Mouse (Mus musculus) spleen, adult 18-20 months (tissue): ENCODE results near the gene Styx.
"Not testable (repeated sequence)": the region's sequence is repeated elsewhere in the genome, so short reads cannot be mapped to it uniquely, and the experiment has no call there.

Experiments
- DNase-seq, 2 experiments: peaks; one replicate each; pipeline ENCODE4 v3.0.0; 2022; ENCODE audit warnings: mixed read lengths in 2 of 2

The Styx gene

GRCm38 (mm10) chr14:45439387-45439786 is 88.5 kb downstream of the Styx start:
- DNase-seq: no peak

GRCm38 (mm10) chr14:45441291-45441690 is 90.4 kb downstream of the Styx start:
- no peak for DNase-seq

GRCm38 (mm10) chr14:45442781-45443560 is 92.1 kb downstream of the Styx start:
- no peak for DNase-seq

GRCm38 (mm10) chr14:45444870-45445269 is 94.0 kb downstream of the Styx start:
- no peak for DNase-seq

GRCm38 (mm10) chr14:45445445-45445844 is 94.6 kb downstream of the Styx start:
- no peak for DNase-seq

DNA sequence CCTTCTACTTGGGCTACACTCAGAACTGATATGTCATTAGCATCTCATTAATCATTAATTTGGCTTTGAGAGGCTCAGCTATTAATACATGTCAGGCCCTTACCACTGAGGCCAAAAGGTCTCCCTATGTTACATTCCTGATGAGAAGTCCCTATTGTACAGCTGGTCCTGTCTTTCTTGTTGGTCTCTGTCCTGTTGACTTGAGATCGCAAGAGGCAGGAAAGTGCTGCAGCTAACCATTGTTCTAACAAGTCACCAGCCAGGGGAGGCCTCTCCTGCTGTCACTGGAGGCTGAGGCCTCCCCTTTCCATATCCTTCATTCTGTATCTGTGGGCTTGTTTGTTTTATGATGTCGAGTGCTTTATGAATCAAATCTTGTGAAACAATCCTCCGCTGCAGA is 95.9 kb downstream of the Styx start:
- no peak for DNase-seq

DNA sequence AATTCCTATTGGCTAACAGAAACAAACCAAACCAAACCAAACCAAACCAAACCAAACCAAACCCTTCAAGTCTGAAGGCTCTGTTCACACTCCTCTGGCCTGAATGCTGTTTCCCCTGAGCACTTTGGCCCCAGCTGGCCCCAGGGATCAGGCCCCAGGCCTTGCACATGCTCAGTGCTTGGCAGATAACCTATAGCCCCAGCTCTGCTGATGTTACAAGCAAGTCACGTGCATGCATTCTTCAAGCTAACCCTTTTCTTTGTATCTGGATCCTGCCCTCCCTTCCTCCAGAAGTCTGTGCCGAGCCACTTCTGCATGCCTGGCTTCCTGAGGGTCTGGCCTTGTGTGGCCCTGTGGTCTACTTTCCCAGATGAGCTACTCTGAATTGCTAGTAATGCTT is 100.2 kb downstream of the Styx start:
- no peak for DNase-seq

DNA sequence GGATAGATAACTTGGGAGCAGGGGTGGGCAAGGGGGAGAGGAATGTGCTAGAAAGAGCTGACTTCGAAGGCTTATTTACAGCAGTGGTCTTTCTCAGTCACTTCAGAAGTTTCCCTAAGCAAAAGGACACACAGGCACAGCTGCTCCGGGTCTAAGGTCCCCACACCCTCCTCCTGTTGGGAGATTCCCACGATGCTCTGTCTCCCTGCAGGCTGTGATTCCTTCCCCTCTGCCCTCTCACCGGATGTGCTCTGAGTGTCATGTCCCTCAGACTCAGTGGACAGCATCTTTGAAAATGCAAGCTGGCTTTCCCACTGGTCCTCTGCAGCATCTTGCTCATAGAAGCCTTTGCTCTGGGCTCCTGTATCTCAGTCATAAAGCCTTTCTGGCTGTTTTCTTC is 101.3 kb downstream of the Styx start:
- no peak for DNase-seq

DNA sequence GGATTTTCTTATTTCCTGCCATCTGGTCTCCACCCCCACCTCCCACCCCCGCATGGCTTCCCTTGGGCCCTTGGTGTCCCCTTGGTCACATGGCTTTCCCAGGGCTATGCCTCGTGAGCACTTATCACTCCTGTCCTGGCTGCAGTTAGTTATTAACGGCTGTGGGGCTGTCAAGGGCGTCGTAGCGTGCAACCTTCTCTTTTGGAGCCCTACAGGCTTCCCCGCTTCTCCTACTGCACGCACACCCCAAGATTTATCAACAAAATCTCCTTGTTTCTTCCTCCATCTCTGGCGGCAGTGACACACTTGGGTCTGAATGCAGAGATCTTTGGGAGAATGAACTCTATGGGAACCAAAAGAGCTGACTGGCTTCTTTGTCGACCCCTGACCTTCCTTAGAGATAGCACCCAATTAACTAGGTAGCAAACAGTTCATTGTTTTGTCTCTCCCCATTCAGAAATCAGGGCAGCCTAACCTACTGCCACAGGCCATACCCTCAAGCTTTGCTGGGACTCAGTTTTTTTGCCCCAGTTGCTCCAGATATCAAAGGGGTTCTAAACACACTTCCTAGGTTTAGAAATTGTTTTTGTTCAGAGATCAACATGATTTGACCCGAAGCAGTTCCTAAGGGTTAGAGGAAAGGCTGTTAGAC is 102.1 kb downstream of the Styx start:
- DNase-seq: no peak

DNA sequence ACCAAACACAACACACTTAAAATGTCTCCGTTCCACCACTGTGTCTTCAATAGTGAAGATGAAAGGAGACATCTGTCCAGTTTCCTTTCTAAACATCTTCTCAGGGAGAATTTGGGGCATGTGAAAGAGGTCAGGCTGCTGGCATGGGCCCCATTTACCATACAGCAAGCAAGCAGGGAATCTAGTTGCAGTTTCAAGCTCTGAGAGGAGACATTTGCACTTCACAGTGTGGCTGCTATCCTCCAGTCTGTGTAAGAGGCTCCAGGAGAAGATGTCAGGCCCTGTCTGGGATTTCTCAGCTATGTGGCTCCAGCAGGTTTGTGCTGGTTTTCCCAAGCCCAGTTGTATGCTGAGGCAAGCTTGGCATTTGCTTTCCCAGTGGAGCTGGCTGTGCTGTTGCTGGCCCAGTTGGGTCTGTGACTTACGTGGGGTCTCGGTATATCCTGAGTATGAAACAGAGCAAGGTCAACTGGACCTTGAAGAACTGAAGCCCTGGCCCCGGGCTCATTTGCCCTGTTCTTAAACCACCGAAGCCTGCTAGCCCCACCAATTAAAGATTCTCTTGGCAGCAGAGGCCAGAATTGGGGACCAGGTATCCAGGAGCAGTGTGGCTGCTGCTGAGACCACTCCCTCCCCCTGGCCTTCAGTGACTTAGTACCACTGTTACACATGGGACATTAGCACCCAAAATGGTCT is 102.8 kb downstream of the Styx start:
- no peak for DNase-seq

DNA sequence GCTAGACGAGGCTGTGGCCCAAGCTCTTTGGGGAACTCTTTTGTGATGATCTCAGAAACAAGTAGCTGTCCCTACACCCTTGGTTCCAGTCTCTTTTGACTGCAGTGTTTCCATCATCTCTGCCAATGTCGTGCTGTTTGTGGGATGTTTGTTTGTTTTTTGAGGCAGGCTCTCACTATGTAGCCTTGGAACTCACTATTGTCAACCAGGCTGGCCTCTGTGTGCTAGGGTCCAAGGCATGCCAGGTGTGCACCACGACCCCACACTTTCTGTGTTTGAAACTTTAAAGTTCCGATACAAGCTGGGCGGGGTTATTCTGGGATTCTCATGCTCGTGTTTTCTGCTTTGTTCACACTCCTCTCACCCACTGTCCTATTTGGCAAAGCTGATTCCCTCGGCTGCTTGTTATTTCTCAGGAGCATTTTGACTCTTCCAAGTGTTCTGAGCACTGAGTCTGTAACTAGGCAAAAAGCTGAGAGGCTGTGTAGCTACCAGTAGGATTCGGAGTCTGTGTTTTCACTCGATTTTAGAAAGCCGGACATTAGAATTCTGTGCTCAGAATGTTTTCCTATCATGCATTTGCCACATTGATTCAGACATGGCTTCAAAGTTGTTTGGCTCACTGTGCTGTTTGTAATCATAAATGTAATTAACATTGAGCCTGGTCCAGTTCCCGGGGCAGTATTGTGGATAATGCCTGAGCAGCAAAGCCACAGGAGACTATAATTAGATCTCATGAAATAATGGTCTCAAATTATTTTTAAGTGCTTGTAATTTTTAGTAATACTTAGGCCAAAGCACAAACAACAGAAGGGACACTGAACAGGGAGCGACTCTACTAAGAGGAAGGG is 105.0 kb downstream of the Styx start:
- no peak for DNase-seq

GRCm38 (mm10) chr14:45456502-45456846 is 105.6 kb downstream of the Styx start:
- DNase-seq: no peak

DNA sequence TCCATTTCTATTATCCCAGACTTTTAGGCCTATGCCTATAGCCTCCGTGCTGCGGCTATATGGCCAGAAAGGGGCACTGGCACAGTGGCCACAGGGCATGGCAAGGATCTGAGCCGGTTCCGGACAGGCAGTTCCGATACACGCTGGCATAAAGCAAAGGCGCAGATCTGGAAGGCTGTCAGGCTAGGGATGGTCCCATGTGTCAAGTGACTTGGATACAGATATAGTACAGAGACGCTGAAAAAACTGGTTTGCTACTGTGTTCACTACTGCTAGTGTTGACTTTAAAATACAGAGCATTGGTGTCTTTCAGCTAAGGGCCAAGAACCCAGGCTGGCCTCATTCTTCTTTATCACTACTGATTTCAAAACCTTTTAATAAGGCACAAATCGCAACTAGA is 106.1 kb downstream of the Styx start:
- DNase-seq: no peak

- DNase-seq: no peak
Observed at GRCm38 (mm10) chr14:45459877-45460276, 109.0 kb downstream of the Styx start.

DNA sequence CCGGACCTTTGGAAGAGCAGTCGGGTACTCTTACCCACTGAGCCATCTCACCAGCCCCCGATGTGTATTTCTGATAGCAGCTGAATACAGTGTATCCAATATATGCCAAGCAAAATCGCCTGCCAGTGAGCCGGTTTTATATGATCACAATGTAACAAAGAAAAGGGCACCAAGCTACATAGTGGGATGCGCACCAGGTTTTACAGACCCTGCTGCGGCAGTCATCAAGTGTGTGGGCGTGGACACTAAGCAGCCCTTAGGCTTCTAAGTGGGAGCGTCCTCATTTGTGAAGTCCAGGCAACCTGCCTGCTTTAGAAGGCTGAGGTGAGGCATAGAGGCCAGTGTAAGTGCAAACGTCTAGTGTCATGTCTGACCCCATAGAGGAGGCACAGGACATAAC is 109.6 kb downstream of the Styx start:
- no peak for DNase-seq

- DNase-seq: no peak
Observed at GRCm38 (mm10) chr14:45461945-45462344, 111.1 kb downstream of the Styx start.

DNA sequence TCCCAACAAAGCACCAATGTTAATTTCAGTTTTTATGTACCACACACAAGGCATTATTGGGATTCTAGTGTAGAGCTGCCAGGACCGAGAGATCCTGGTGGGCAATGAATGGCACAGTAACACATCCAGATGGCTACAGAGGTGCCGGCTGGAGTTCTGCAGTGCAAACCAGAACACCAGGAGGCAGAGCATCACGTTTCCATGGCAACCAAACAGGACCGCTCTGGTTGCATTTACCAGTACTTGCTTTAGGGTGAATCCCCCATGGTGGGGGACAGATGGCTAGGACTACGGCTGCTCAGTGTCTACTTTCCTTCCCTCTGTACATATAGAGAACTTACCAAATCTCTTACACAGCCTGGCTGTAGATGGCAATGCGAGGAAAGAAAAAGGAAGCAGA is 111.5 kb downstream of the Styx start:
- no peak for DNase-seq

DNA sequence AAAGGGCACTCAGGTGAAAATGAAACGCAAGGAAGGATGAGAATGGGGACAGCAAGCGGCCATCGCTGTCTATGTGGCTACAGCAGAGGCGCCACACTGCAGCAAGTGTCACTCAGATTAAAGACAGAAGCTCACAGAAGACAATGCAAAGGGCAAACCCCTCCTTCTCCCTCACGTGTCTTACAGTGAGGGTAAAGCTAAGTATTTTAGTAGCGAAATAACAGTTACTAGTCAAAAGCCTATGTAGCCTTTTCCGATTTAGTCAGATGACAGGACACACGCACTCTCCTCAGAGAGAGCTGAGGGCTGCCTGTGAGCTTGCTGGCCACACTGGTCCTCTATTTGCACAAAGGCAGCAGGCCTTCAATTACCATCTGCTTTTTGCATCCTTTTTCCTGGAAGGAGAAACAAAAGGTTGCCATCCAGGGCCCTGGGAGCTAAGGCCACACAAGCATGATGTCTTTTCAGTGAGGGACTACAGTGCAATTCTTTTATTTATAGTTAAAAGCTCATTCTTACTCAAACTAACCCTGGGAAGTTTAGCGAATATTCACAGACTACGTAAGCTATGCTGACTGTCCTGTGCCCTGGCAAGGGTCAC is 112.1 kb downstream of the Styx start:
- no peak for DNase-seq

DNA sequence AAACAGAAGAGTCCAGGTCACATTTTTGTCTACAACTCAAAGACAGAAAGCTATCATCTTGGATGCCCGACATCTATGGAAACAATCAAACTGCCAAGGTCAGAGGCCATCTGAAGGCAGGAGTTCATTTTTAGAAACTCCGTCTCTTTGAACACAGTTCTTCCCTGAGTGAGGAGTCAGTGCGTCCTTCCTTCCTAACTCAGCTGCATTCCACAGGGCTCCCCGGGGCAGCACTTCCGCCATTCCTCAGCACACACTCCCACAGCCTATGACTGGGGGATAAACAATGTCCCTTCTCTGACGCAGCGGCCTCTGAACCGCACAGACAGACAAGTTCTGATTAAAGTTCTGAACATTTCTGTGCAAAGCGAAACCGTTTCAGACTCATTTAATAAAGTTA is 112.7 kb downstream of the Styx start:
- DNase-seq: no peak

DNA sequence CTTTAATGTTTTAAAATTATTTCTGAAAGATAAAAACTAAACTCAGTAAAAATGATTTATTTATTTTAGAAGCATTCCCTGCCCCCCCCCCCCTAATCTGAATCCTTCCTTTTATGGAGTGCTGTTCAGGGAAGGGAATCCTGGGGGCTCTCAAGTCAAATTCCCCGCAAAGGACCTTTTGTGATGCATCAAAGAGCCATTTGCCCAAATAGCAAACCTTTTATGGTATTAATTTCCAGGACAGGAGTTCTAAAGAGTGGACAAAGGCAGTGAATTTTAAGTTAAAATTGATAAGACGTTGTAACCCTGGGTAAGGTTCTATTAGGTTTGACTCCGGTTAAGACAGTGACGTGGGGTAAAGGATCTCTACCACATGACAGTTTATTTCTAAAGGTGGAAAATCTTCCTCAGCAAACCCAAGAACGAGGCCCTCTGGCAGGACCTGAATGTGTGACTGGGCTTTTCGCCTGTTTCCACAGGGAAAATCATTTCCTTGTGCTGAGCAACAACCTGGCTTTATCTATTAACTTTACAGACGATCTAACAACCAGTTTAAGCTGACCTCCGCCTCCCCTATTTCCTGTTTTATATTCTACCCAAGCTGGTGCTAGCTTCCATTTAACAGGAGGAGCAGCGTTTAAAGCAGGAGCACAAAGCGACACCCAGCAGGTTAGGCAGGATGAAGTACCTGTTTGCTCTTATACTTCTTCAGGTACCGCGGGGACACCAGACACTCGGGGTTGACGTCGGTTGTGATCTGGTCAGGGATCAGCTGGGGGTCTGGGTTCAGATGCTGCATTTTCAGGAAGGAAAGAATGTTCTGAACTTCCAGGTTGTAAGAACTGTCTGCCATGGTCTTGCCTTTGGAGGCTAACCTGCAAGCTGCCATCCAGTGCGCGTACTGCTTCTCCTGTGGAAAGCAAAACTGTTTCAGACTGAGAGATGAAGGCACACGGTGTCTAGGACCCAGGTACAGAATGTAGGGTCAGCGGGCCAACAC is 113.4 kb downstream of the Styx start:
- no peak for DNase-seq

DNA sequence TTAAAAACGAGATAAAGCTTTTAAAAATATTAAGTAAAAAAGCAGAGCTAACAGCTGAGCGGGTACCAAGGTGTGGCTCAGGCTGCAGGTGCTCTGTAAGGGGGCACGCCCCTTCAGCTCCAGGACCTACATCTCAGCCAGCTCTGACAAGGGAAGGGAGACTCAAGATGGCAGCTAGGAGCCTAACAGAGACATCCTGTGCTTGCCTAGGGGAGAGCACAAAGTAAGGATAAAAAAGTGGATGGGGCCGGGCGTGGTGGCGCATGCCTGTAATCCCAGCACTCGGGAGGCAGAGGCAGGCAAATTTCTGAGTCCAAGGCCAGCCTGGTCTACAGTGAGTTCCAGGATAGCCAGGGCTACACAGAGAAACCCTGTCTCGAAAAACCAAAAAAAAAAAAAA is 115.5 kb downstream of the Styx start:
- DNase-seq: not testable (repeated sequence)
